Mouse (Mus musculus): ENCODE measurements at regions not wholly inside any gene's neighbourhood (a gene's known extent, or its start where the extent isn't known, plus 50 kb on each side); places are given as distances from the start of the nearest gene placed in this dataset.

DNA sequence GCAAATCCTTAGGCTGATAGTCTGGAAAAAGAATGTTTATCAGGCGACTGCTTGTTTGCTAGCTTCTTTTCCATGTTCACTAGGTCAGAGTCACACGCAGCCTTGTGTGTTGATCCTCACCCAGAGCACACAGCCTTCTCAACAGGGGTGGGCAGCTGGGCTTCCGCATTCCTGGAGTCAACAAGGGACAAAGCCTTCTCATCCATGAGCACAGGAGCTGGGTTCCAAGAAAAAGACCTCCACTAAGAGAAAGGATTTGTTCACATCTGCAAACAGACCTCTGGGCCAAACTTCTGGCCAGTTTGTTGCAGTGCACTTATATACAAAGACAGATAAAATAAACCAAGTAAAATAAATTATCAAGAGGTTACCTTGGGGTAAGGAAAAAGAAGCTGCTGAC, 65.6 kb upstream of the Gm45716 start:
- TF ChIP-seq CTCF (IDR thresholded peaks at IDR 0.05; ENCODE audit: extremely low read depth, insufficient read length, insufficient replicate concordance, low read depth, low read length): no peak
- no peak for TF ChIP-seq POLR2A (IDR thresholded peaks at IDR 0.05; ENCODE audit: low read depth, low read length)
